Mouse (Mus musculus) MEL (cell line): ENCODE data around the gene Gm11565. TPM values are rescaled to one million over a fixed set of nuclear protein-coding genes. Genes with fewer than 3 reads are reported as not detected.
"Not testable (repeated sequence)": the region's sequence is repeated elsewhere in the genome, so short reads cannot be mapped to it uniquely, and the experiment has no call there.

ENCODE experiments used
- DNase-seq: peaks from one replicate; pipeline ENCODE4 v3.0.0; 2011; ENCODE audit warnings: low read depth, low spot score
- H3K27ac ChIP-seq: 2 replicates; pipeline ENCODE4 v1.5.1; 2012; ENCODE audit warnings: low read depth, mild to moderate bottlenecking, control low read depth, low read length, moderate library complexity; ENCODE audit not compliant: control insufficient read depth
- H3K27me3 ChIP-seq, 2 experiments: fragments of 150-350 bp in 1 of 2; sonication (generic) in 1 of 2; 2 replicates each; pipeline ENCODE4 v1.6.1; 2012; ENCODE audit warnings: low read length in 2 of 2, mild to moderate bottlenecking in 2 of 2, improper control_type of control experiment in 1 of 2, moderate library complexity in 1 of 2; ENCODE audit not compliant: insufficient read depth in 2 of 2, control insufficient read depth in 1 of 2
- H3K36me3 ChIP-seq, 2 experiments: 2 replicates each; pipeline ENCODE4 v1.6.1; 2012 to 2014; ENCODE audit warnings: low read length in 2 of 2, improper control_type of control experiment in 1 of 2, inconsistent platforms in 1 of 2, mild to moderate bottlenecking in 1 of 2; ENCODE audit not compliant: insufficient read depth in 2 of 2, control insufficient read depth in 1 of 2
- H3K4me1 ChIP-seq, 2 experiments: fragments of 150-350 bp in 1 of 2; sonication (generic) in 1 of 2; 2 replicates each; pipeline ENCODE4 v1.6.1; 2012; ENCODE audit warnings: low read length in 2 of 2, improper control_type of control experiment in 1 of 2, mild to moderate bottlenecking in 1 of 2; ENCODE audit not compliant: insufficient read depth in 2 of 2, control insufficient read depth in 1 of 2
- H3K4me3 ChIP-seq, 2 experiments: fragments of 150-350 bp in 1 of 2; sonication (generic) in 1 of 2; 2 replicates each; pipeline ENCODE4 v1.5.1; 2012; ENCODE audit warnings: low read depth in 2 of 2, low read length in 2 of 2, mild to moderate bottlenecking in 2 of 2, moderate library complexity in 2 of 2, control low read depth in 1 of 2, improper control_type of control experiment in 1 of 2; ENCODE audit not compliant: control insufficient read depth in 1 of 2, insufficient read depth in 1 of 2
- H3K79me2 ChIP-seq: 2 replicates; pipeline ENCODE4 v1.6.1; 2012; ENCODE audit warnings: mild to moderate bottlenecking, low read length, moderate library complexity; ENCODE audit not compliant: control insufficient read depth, poor library complexity, insufficient read depth
- H3K9ac ChIP-seq: 2 replicates; pipeline ENCODE4 v1.6.1; 2012; ENCODE audit warnings: low read depth, mild to moderate bottlenecking, control low read depth, low read length, moderate library complexity; ENCODE audit not compliant: control insufficient read depth, poor library complexity, severe bottlenecking
- H3K9me3 ChIP-seq: fragments of 150-350 bp; sonication (generic); replicated peaks from 2 replicates; pipeline ENCODE4 v1.6.1; 2012; ENCODE audit warnings: mild to moderate bottlenecking, low read length, improper control_type of control experiment, moderate library complexity; ENCODE audit not compliant: insufficient read depth
- CTCF ChIP-seq, 3 experiments: IDR thresholded peaks in 2 of 3; conservative IDR thresholded peaks in 1 of 3; 2 replicates each; pipeline ENCODE4 v1.5.1; 2011 to 2012; ENCODE audit warnings: low read length in 3 of 3, low read depth in 2 of 3, mild to moderate bottlenecking in 2 of 3, improper control_type of control experiment in 1 of 3, inconsistent platforms in 1 of 3, mixed read lengths in 1 of 3, moderate library complexity in 1 of 3; ENCODE audit not compliant: control insufficient read depth in 1 of 3, insufficient read depth in 1 of 3, poor library complexity in 1 of 3, severe bottlenecking in 1 of 3
- E2F4 ChIP-seq: IDR thresholded peaks from 2 replicates; pipeline ENCODE4 v1.6.1; 2011; ENCODE audit warnings: low read depth, low read length, improper control_type of control experiment, borderline replicate concordance
- ELF1 ChIP-seq: IDR thresholded peaks from 2 replicates; pipeline ENCODE4 v1.6.1; 2014; ENCODE audit warnings: low read depth, mild to moderate bottlenecking, inconsistent platforms, low read length, improper control_type of control experiment, moderate library complexity
- HCFC1 ChIP-seq: IDR thresholded peaks from 2 replicates; pipeline ENCODE4 v1.6.1; 2012; ENCODE audit warnings: low read depth, mild to moderate bottlenecking, inconsistent platforms, low read length, improper control_type of control experiment, moderate library complexity
- JUND ChIP-seq: IDR thresholded peaks from 2 replicates; pipeline ENCODE4 v1.6.1; 2011; ENCODE audit warnings: low read depth, mild to moderate bottlenecking, improper control_type of control experiment, low read length
- MEF2A ChIP-seq: IDR thresholded peaks from 2 replicates; pipeline ENCODE4 v1.6.1; 2014; ENCODE audit warnings: low read depth, mild to moderate bottlenecking, inconsistent platforms, low read length, improper control_type of control experiment; ENCODE audit not compliant: poor library complexity, insufficient replicate concordance, severe bottlenecking; ENCODE audit errors: extremely low read depth
- MYB ChIP-seq: IDR thresholded peaks from 2 replicates; pipeline ENCODE4 v1.6.1; 2011; ENCODE audit warnings: mild to moderate bottlenecking, low read depth, low read length, improper control_type of control experiment
- POLR2AphosphoS5 ChIP-seq: IDR thresholded peaks from 2 replicates; pipeline ENCODE4 v1.6.1; 2012; ENCODE audit warnings: low read depth, borderline replicate concordance, mild to moderate bottlenecking, inconsistent platforms, low read length, moderate library complexity, mixed read lengths
- RAD21 ChIP-seq: IDR thresholded peaks from 2 replicates; pipeline ENCODE4 v1.6.1; 2011; ENCODE audit warnings: mild to moderate bottlenecking, low read depth, low read length, improper control_type of control experiment
- TAL1 ChIP-seq: IDR thresholded peaks from 2 replicates; pipeline ENCODE4 v1.6.1; 2012; ENCODE audit warnings: mild to moderate bottlenecking, inconsistent platforms, low read length, moderate library complexity, mixed read lengths
- TCF12 ChIP-seq: IDR thresholded peaks from 2 replicates; pipeline ENCODE4 v1.6.1; 2014; ENCODE audit warnings: low read depth, mild to moderate bottlenecking, inconsistent platforms, low read length, improper control_type of control experiment, moderate library complexity
- UBTF ChIP-seq: IDR thresholded peaks from 2 replicates; pipeline ENCODE4 v1.6.1; 2012; ENCODE audit warnings: low read depth, mild to moderate bottlenecking, inconsistent platforms, low read length, improper control_type of control experiment, moderate library complexity, borderline replicate concordance; ENCODE audit not compliant: insufficient read depth
- USF2 ChIP-seq, 2 experiments: IDR thresholded peaks; 2 replicates each; pipeline ENCODE4 v1.6.1; 2011 to 2012; ENCODE audit warnings: improper control_type of control experiment in 2 of 2, low read length in 2 of 2, borderline replicate concordance in 1 of 2, inconsistent platforms in 1 of 2, low read depth in 1 of 2, mild to moderate bottlenecking in 1 of 2; ENCODE audit not compliant: insufficient read depth in 1 of 2
- ZC3H11A ChIP-seq: IDR thresholded peaks from 2 replicates; pipeline ENCODE4 v1.6.1; 2012; ENCODE audit warnings: low read depth, mild to moderate bottlenecking, inconsistent platforms, low read length, improper control_type of control experiment
- ZKSCAN1 ChIP-seq: IDR thresholded peaks from 2 replicates; pipeline ENCODE4 v1.6.1; 2012; ENCODE audit warnings: low read depth, mild to moderate bottlenecking, inconsistent platforms, low read length, improper control_type of control experiment, moderate library complexity
- ZMIZ1 ChIP-seq: IDR thresholded peaks from 2 replicates; pipeline ENCODE4 v1.6.1; 2012; ENCODE audit warnings: low read depth, mild to moderate bottlenecking, inconsistent platforms, low read length, improper control_type of control experiment, moderate library complexity
- ZNF384 ChIP-seq: IDR thresholded peaks from 2 replicates; pipeline ENCODE4 v1.6.1; 2012; ENCODE audit warnings: low read depth, mild to moderate bottlenecking, inconsistent platforms, low read length, improper control_type of control experiment
- polyA plus RNA-seq, 2 experiments: library from polyadenylated mRNA; stranded (reverse) in 1 of 2; unstranded in 1 of 2; fragments of >175 nt in 1 of 2; fragments of >200 nt in 1 of 2; gene quantifications; 2 replicates each; pipeline versions ENCODE4 v1.2.1 to v1.2.4; 2012; ENCODE audit warnings: low replicate concordance in 2 of 2, low read depth in 1 of 2; ENCODE audit not compliant: insufficient read length in 2 of 2, insufficient read depth in 1 of 2, missing spikeins in 1 of 2
- total RNA-seq: library from RNA; depleted of rRNA; stranded (reverse); fragments of 300-350 nt; gene quantifications from 2 replicates; pipeline ENCODE4 v1.2.3, GENCODE M21; 2012; rRNA removed

Gene Gm11565
- not detected in 2 replicates for total RNA-seq
- not detected for polyA plus RNA-seq

DNA sequence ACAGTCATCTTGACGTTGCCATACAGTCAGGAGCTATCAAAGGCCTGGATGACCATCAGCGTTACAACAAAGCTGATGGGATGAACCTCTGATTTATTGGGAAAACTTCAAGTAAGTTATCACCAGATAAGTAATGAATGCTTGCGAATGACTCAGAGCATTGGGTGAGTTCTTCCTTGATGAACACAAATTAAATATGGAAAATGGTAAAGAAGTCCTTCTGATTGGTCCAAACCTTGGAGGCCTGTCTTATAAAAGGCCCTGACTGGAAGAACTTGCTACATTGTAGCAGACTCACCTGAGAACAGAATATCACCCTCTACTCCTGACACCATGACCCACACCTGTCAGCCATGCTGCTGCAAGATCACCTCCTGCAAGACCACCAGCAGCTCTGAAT is at the start of gene Gm11565:
Gene Gm11565, plus strand, starts transcription at position 301 of the 400 bp plus-strand sequence.
- H3K36me3 ChIP-seq: no peaks in the 10 kb centered on the region

DNA sequence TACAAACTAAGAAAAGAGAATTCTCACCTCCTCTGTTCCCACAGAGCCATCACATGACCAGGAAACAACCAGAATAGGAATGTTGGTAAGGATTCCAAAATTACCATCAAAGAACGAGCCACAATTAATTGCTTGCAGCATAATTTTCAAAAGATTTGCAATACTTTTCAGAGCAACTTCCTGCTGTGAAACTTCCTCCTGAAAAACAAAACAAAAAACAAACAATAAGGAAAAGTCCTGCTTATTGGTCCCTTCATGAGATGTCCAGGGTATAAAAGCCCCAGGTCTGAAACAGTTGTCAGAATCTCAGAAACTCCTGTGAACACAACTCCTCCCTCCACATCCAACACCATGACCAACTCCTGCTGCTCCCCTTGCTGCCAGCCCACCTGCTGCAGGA is 41.5 kb upstream of the Gm11565 start, which contains the start of gene Krtap9-1:
Gene Krtap9-1, plus strand, starts transcription at position 301 of the 400 bp plus-strand sequence.
- not testable (repeated sequence) for DNase-seq, H3K4me3 ChIP-seq, H3K79me2 ChIP-seq, H3K4me1 ChIP-seq, H3K27me3 ChIP-seq, H3K9me3 ChIP-seq, H3K9ac ChIP-seq, H3K36me3 ChIP-seq, H3K27ac ChIP-seq

More for the DNA sequence above, at the start of gene Gm11565:
- no peaks in the 10 kb centered on the region for H3K27me3 ChIP-seq
- H3K79me2 ChIP-seq: no peaks in the 10 kb centered on the region
- H3K9me3 ChIP-seq: no peaks in the 10 kb centered on the region
- no peak within 1 kb of the TSS for H3K9ac ChIP-seq
- no peak for TF ChIP-seq TAL1
- no peak for TF ChIP-seq TCF12
- TF ChIP-seq CTCF (IDR thresholded peaks at IDR 0.05 in 2 of 3, conservative IDR thresholded peaks at IDR 0.05 in 1 of 3; ENCODE audit: control insufficient read depth in 1 of 3, insufficient read depth in 1 of 3, low read depth in 2 of 3, low read length in 3 of 3, poor library complexity in 1 of 3, severe bottlenecking in 1 of 3): no peak
- TF ChIP-seq UBTF: no peak
- no peak for TF ChIP-seq USF2 (IDR thresholded peaks at IDR 0.05; ENCODE audit: borderline replicate concordance in 1 of 2, insufficient read depth in 1 of 2, low read depth in 1 of 2, low read length in 2 of 2)
- H3K4me3 ChIP-seq: no peak within 1 kb of the TSS
- DNase-seq: no peak
- H3K27ac ChIP-seq: no peak within 1 kb of the TSS
- H3K4me1 ChIP-seq: no peaks in the 10 kb centered on the region

DNA sequence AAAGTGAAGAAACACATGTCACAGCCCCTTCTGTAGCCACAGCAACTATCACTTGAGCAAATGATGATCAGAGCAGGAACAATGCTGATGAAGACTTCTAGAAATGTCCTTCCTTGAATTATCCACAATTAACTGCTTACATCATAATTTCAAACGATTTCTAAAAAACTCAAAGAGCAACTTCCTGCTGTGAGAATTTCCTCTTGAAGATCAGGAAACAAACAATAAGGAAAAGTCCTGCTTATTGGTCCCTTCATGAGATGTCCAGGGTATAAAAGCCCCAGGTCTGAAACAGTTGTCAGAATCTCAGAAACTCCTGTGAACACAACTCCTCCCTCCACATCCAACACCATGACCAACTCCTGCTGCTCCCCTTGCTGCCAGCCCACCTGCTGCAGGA is 35.7 kb upstream of the Gm11565 start, which contains the start of gene Gm11567:
Gene Gm11567, plus strand, starts transcription at position 301 of the 400 bp plus-strand sequence.
- DNase-seq, H3K27me3 ChIP-seq, H3K27ac ChIP-seq, H3K4me3 ChIP-seq, H3K79me2 ChIP-seq, H3K9me3 ChIP-seq, H3K9ac ChIP-seq, H3K4me1 ChIP-seq, H3K36me3 ChIP-seq: not testable (repeated sequence)

DNA sequence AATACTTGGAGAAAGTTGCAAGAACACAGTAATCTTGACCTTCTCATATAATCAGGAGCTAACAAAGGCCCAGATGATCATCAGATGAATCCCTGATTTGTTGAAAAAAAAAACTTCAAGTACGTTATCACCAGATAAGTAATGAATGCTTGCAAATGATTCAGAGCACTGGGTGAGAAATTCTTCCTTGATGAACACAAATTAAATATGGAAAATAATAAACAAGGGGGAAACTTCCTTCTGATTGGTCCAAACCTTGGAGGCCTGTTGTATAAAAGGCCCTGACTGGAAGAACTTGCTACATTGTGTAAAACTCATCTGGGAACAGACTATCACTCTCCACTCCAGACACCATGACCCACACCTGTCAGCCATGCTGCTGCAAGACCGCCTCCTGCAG is 6.9 kb upstream of the Gm11565 start, which contains the start of gene Krtap31-1:
Gene Krtap31-1, plus strand, starts transcription at position 301 of the 400 bp plus-strand sequence.
- Histone ChIP-seq H3K27me3 (no peaks in the 10 kb centered on the region), H3K27ac (no peak within 1 kb of the TSS), H3K9ac (no peak within 1 kb of the TSS), H3K9me3 (no peaks in the 10 kb centered on the region), H3K36me3 (no peaks in the 10 kb centered on the region), H3K4me3 (no peak within 1 kb of the TSS), H3K4me1 (no peaks in the 10 kb centered on the region), H3K79me2 (no peaks in the 10 kb centered on the region)
- TF ChIP-seq MYB (no peak), USF2 (IDR thresholded peaks at IDR 0.05; ENCODE audit: borderline replicate concordance in 1 of 2, insufficient read depth in 1 of 2, low read depth in 1 of 2, low read length in 2 of 2) (no peak), ZMIZ1 (no peak), JUND (no peak), TAL1 (no peak), ELF1 (no peak), POLR2AphosphoS5 (no peak), ZNF384 (no peak), ZC3H11A (no peak), TCF12 (no peak), E2F4 (no peak), ZKSCAN1 (no peak), MEF2A (no peak), HCFC1 (no peak), RAD21 (no peak)
- DNase-seq: no peak
